Comparison of ENCODE assay signal across 8 mouse cellular contexts in the genomic region with DNA sequence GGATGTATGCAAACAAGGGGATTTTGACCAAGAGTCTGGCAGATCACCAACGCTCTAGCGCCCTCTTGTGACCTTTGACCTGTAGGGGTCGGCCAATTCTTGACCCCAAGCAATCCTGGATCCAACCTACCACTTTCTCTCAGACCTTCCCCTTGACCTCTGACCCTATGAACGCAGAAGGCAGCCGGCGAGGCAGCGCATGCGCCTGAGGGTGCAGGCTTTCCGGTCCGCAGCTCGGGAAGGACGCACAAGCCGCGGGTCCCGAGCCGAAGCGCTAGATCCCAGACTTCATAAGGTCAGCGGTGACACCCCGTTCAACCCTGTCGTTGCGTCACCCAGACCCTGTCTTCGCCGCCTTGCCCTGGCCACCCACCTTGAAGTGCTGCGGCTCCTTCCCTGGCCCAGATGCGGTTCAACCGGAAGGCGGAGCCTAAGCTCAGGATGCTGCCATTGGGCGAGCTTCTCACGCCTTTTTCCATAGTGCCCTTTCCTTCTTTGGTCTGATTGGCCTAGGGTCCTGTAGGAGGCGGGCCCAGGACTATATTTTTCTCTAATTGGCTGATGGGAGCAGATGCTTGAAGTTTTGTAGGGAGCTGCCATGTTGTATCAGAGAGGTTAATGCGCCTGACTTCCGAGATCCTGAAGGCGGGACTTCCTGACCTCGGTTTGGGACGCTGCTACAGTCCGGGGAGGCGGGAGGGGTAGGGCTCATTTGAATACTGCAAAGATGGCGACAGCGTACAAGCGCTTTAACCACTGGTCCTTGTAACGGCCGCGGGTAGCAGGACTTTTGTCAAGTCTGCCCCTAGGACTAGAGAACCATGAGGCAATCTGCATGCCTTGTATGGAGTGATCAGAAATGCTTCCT. TPM values are rescaled to one million over a fixed set of nuclear protein-coding genes. Genes with fewer than 3 reads are reported as not detected.
DNase-seq lines count a peak whose midpoint lies in the region; ATAC-seq and TF ChIP-seq lines count a peak whose summit lies in the region.

A gene (minus strand): TSS at position 438 of the 868 bp plus-strand sequence.

- peak within 1 kb of the TSS; percentile 76 for H3K4me2 ChIP-seq in hindbrain, embryonic 13.5 days

- H3K27ac ChIP-seq in hindbrain, embryonic 13.5 days = peak within 1 kb of the TSS; percentile 88

- H3K9me3 ChIP-seq in hindbrain, embryonic 13.5 days = no peaks in the 10 kb centered on the region

- H3K36me3 ChIP-seq in hindbrain, embryonic 13.5 days = peaks cover 35% of the 10 kb centered on the region

- DNase-seq in Patski (ENCODE audit: low read depth, low spot score) = peak; percentile 90
- peak; percentile 87 to 92 for DNase-seq in cerebellum, postnatal 14 days
- DNase-seq in frontal cortex, postnatal 14 days (ENCODE audit: low spot score in 2 of 2) = peak; percentile 88 to 96
- peak; percentile 71 to 87 for DNase-seq in layer of hippocampus, postnatal 25 days (ENCODE audit: extremely low spot score in 1 of 2, low spot score in 1 of 2)
- peak; percentile 99 for DNase-seq in lung, postnatal 25 days (ENCODE audit: low spot score)
- DNase-seq in retina, embryonic 14.5 days (ENCODE audit: low spot score) = peak; percentile 98
- peak; percentile 87 for DNase-seq in thymus, postnatal 4 days

- peak within 1 kb of the TSS; percentile 70 for H3K9ac ChIP-seq in hindbrain, embryonic 13.5 days

- peaks cover 29% of the 10 kb centered on the region for H3K4me1 ChIP-seq in hindbrain, embryonic 13.5 days (replicated peaks)

- ATAC-seq in Patski = peak; percentile 92
- peak; percentile 97 for ATAC-seq in hindbrain, embryonic 13.5 days (ENCODE audit: low FRiP score)

- POLR2A ChIA-PET in Patski (lab: Charles Lee) = interaction anchor here (0.6 to 0.7 kb wide), 4 partner anchors 25 to 926 kb away, joined by 3 to 7 read pairs (median 4); no protein-coding TSS in a partner anchor

- CTCF ChIA-PET in Patski (lab: Charles Lee) = interaction anchor here (1.6 kb wide), 1 partner anchor 78 kb away, joined by 3 read pairs; no protein-coding TSS in a partner anchor

- under 1% methylated on average over 43 of the region's 43 CpGs for WGBS in hindbrain, embryonic 13.5 days

- H3K27me3 ChIP-seq in Patski = no peaks in the 10 kb centered on the region
- 0 out of 2 replicates have a peak, but pooled peaks cover under 1% of the 10 kb centered on the region for H3K27me3 ChIP-seq in hindbrain, embryonic 13.5 days

- no peak for TF ChIP-seq CTCF in Patski (IDR thresholded peaks at IDR 0.05)

- in situ Hi-C loops in Patski (cut with MboI; ENCODE audit: low pct_unique_long_range_greater_than_20kb) = no loop called here

- peak within 1 kb of the TSS; percentile 55 for H3K4me3 ChIP-seq in hindbrain, embryonic 13.5 days

RNA-seq across cellular contexts. Expression of the gene that starts here (rescaled TPM):
- 232 TPM for polyA plus RNA-seq in Patski (2021)
- 261 and 264 TPM in 2 replicates for polyA plus RNA-seq in hindbrain, embryonic 13.5 days (2015; fragmentation: Nextera tagmentation; extraction: Ambion mirVana)
- 100 to 1,000 TPM; 134 to 151 TPM for total RNA-seq in layer of hippocampus, postnatal 25 days (2021)

Comparison
In these comparisons a context has a peak if more than half of its experiments do, and no peak if none do; other contexts are left out.
1. Peak in every context shown above with its lines: DNase-seq, ATAC-seq, H3K4me3 ChIP-seq and H3K27ac ChIP-seq.